Mouse (Mus musculus) gastrocnemius, adult 18-20 months (tissue): ENCODE measurements around the gene Tcea2. TPM values are rescaled to one million over a fixed set of nuclear protein-coding genes. Genes with fewer than 3 reads are reported as not detected.

ENCODE experiments used
- DNase-seq: peaks from one replicate; pipeline ENCODE4 v3.0.0; 2021; ENCODE audit warnings: low spot score
- total RNA-seq, 2 experiments: library from RNA; stranded (reverse); gene quantifications; 2 replicates each; pipeline ENCODE4 v1.2.3; 2021

The Tcea2 gene
- total RNA-seq, 2 experiments from 2014 or later: 6.6 to 6.9 TPM

GRCm38 (mm10) chr2:181713749-181714148 lies 33.6 kb downstream of the Tcea2 start:
- no peak for DNase-seq

GRCm38 (mm10) chr2:181714903-181715326 lies 34.8 kb downstream of the Tcea2 start, which contains the start of gene Oprl1:
Gene Oprl1 (plus strand): TSS chr2:181715016.
- DNase-seq: no peak

- no peak for DNase-seq
Measured at GRCm38 (mm10) chr2:181715382-181715781, 35.3 kb downstream of the Tcea2 start.

GRCm38 (mm10) chr2:181716991-181717390 lies 36.9 kb downstream of the Tcea2 start:
- DNase-seq: no peak

- DNase-seq: no peak
Measured at GRCm38 (mm10) chr2:181720061-181720460, 40.0 kb downstream of the Tcea2 start.

GRCm38 (mm10) chr2:181721200-181721599 lies 41.1 kb downstream of the Tcea2 start:
- DNase-seq: no peak

GRCm38 (mm10) chr2:181722213-181722612 lies 42.1 kb downstream of the Tcea2 start:
- no peak for DNase-seq

- DNase-seq: no peak
Measured at GRCm38 (mm10) chr2:181727659-181728262, 47.7 kb downstream of the Tcea2 start.

GRCm38 (mm10) chr2:181730051-181730450 lies 49.9 kb downstream of the Tcea2 start:
- no peak for DNase-seq

Other genes starting within 250 kb of the Tcea2 start
- 1 to 10 TPM; 3.3 to 5.9 TPM for gene Zbtb46, start 220.9 kb upstream of the Tcea2 start, total RNA-seq
- not detected for gene Abhd16b, start 187.1 kb upstream of the Tcea2 start, total RNA-seq
- gene Tpd52l2, start 183.2 kb upstream of the Tcea2 start, total RNA-seq: 10 to 100 TPM; 48.9 to 51.1 TPM
- gene Dnajc5, start 159.8 kb upstream of the Tcea2 start, total RNA-seq: 10 to 100 TPM; 42.2 to 47.7 TPM
- gene Uckl1, start 95.4 kb upstream of the Tcea2 start, total RNA-seq: 10 to 100 TPM; 23.2 to 23.4 TPM
- gene Prpf6, start 88.4 kb upstream of the Tcea2 start, total RNA-seq: 10 to 100 TPM; 30.8 to 34.2 TPM
- gene Zfp512b, start 87.5 kb upstream of the Tcea2 start, total RNA-seq: 10 to 100 TPM; 13.5 to 18.0 TPM
- 1 to 10 TPM; 1.3 to 3.2 TPM for gene Samd10, start 81.1 kb upstream of the Tcea2 start, total RNA-seq
- not detected for gene Gm29797, start 23.3 kb upstream of the Tcea2 start, total RNA-seq
- gene Sox18, start 8.7 kb upstream of the Tcea2 start, total RNA-seq: 10 to 100 TPM in 1 of 2 experiments, 1 to 10 TPM in 1; 9.7 to 22.1 TPM
- 1 to 10 TPM; 2.4 to 4.3 TPM for gene Rgs19, start 13.7 kb downstream of the Tcea2 start, total RNA-seq
- not detected for gene Lkaaear1, start 18.1 kb downstream of the Tcea2 start, total RNA-seq
- gene Oprl1, start 34.7 kb downstream of the Tcea2 start, total RNA-seq: not detected
- gene Myt1, start 83.0 kb downstream of the Tcea2 start, total RNA-seq: not detected
- 10 to 100 TPM; 41.5 to 45.8 TPM for gene Pcmtd2, start 157.5 kb downstream of the Tcea2 start, total RNA-seq
- gene Polr3k, start 184.0 kb downstream of the Tcea2 start, total RNA-seq: 10 to 100 TPM in 1 of 2 experiments, 1 to 10 TPM in 1; 8.5 to 10.8 TPM